Mouse (Mus musculus): ENCODE measurements at regions not wholly inside any gene's neighbourhood (a gene's known extent, or its start where the extent isn't known, plus 50 kb on each side); places are given as distances from the start of the nearest gene placed in this dataset.
"Not testable (repeated sequence)": the region's sequence is repeated elsewhere in the genome, so short reads cannot be mapped to it uniquely, and the experiment has no call there.

DNA sequence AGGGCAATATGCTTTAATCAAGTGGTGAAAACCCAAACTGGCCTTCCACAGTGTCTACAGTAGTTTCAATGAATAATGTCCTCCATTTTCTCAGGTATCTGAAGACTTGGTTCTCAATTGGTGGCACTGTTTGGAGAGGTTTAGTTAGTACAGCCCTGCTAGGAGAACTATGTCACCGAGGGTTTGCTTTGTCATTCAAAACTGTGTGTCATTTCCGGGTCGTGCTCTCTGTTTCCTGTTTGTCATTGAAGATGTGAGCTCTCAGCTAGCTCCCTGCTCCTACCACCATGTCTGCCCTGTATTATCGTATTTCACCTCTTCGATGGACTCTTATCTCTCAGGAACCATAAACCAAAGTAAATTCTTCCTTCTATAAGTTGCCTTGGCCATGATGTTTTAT lies 79.3 kb upstream of the Creb5 start:
- Histone ChIP-seq H3K27me3 (ENCODE audit: control insufficient read depth, insufficient read depth, low read length) (no peaks in the 10 kb centered on the region), H3K9me3 (ENCODE audit: control insufficient read depth, low read length) (no peaks in the 10 kb centered on the region), H3K27ac (replicated peaks) (no peak overlapping the region), H3K9ac (ENCODE audit: low read length) (no peak overlapping the region), H3K4me1 (replicated peaks; ENCODE audit: control insufficient read depth, insufficient read depth) (no peaks in the 10 kb centered on the region), H3K4me2 (replicated peaks; ENCODE audit: low read depth) (no peak overlapping the region), H3K36me3 (ENCODE audit: control insufficient read depth, insufficient read depth, low read length) (no peaks in the 10 kb centered on the region), H3K4me3 (ENCODE audit: low read depth, low read length) (no peak overlapping the region)
- 80% methylated on average over 5 of the region's 5 CpGs for WGBS
- TF ChIP-seq CTCF (IDR thresholded peaks at IDR 0.05; ENCODE audit: low read depth) (no peak), EP300 (optimal IDR thresholded peaks at IDR 0.05) (no peak)
- ATAC-seq (ENCODE audit: low FRiP score, low TSS enrichment) (no peak), DNase-seq (ENCODE audit: low spot score) (no peak)

DNA sequence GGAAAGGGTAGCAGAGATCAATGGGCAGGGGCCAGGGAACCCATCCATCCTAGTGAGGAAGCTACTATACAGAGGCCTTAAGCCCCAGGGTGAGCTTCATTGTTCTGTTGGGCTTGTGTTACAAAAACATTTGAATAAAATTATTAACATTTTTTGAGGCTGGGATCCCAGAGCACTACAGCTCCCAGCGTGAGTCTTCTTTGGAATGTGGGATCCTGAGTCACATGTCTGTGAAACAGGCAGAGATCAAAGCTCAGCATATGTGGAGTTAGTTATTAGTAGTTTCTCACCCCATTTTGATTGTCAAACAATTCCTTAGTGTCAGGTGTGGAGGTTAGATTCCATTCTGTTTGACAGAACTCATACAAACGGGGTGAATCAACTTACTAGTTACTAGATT lies 79.7 kb upstream of the Creb5 start:
- Histone ChIP-seq H3K9me3 (ENCODE audit: control insufficient read depth, low read length) (no peaks in the 10 kb centered on the region), H3K36me3 (ENCODE audit: control insufficient read depth, insufficient read depth, low read length) (no peaks in the 10 kb centered on the region), H3K27me3 (ENCODE audit: control insufficient read depth, insufficient read depth, low read length) (no peaks in the 10 kb centered on the region), H3K4me1 (replicated peaks; ENCODE audit: control insufficient read depth, insufficient read depth) (no peaks in the 10 kb centered on the region), H3K9ac (ENCODE audit: low read length) (no peak overlapping the region), H3K27ac (replicated peaks) (no peak overlapping the region), H3K4me2 (replicated peaks; ENCODE audit: low read depth) (no peak overlapping the region), H3K4me3 (ENCODE audit: low read depth, low read length) (no peak overlapping the region)
- no peak for TF ChIP-seq EP300 (optimal IDR thresholded peaks at IDR 0.05)
- TF ChIP-seq CTCF (IDR thresholded peaks at IDR 0.05; ENCODE audit: low read depth), result no peak
- ATAC-seq (ENCODE audit: low FRiP score, low TSS enrichment), result no peak
- WGBS, result 54% methylated on average over 2 of the region's 2 CpGs
- DNase-seq (ENCODE audit: low spot score), result no peak

DNA sequence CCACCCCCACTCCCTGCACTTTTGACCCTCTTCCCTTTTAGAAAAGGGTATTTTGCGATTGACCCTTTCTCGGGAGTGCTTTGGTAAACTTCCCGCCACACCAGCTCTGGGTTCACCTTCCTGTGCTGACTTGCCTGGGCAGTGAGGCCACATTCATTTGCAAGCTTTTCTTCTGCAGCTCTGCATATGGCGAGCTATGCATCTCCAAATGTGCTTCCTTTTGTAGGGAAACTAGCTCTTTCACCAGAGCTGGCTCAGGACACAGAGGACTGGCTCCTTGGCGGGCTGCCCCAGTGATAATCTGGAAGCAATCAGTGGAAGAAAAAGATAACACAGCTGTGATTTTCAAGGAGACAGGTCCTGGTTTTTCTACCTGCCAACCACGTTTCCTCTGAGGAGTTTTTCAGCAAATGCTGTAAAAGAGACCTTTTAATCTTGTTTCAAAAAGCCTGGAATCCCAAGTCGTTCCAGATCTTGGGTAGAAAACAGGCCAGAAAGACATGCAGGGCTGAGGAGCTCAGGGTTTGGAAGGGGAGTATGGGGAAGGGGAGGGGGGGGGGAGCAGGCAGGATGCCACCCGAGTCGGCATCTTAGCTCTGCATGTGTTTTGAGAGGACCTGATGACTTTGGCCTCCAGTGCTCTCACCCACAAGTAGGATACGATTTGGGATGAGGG lies 85.7 kb upstream of the Creb5 start:
- Histone ChIP-seq H3K36me3 (ENCODE audit: control insufficient read depth, insufficient read depth, low read length) (no peaks in the 10 kb centered on the region), H3K9me3 (ENCODE audit: control insufficient read depth, low read length) (no peaks in the 10 kb centered on the region), H3K27me3 (ENCODE audit: control insufficient read depth, insufficient read depth, low read length) (no peaks in the 10 kb centered on the region), H3K27ac (replicated peaks) (no peak overlapping the region), H3K4me1 (replicated peaks; ENCODE audit: control insufficient read depth, insufficient read depth) (no peaks in the 10 kb centered on the region), H3K4me3 (ENCODE audit: low read depth, low read length) (no peak overlapping the region), H3K4me2 (replicated peaks; ENCODE audit: low read depth) (no peak overlapping the region), H3K9ac (ENCODE audit: low read length) (no peak overlapping the region)
- TF ChIP-seq EP300 (optimal IDR thresholded peaks at IDR 0.05) (no peak), CTCF (IDR thresholded peaks at IDR 0.05; ENCODE audit: low read depth) (no peak)
- no peak for ATAC-seq (ENCODE audit: low FRiP score, low TSS enrichment)
- DNase-seq (ENCODE audit: low spot score), result no peak
- 16% methylated on average over 10 of the region's 10 CpGs for WGBS

DNA sequence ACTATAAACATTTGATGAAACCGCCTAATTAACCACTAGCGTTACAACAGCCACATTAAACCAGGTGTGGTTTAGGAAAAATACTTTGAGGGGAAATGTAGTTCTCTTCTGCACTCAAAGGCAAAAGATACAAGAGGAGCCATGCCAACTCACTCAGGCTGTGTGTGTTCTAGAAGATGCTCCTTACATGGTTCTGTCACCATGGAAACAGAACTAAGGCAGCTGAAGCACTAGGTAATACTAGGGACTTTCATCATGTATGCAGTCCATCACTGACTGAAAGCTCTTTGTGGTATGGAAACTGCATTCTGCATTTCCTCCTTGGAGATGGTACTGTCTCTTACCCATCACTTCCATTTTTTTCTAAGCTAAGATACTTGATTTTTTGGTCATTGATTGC lies 87.6 kb upstream of the Creb5 start:
- no peaks in the 10 kb centered on the region for H3K4me1 ChIP-seq (replicated peaks; ENCODE audit: control insufficient read depth, insufficient read depth)
- ATAC-seq (ENCODE audit: low FRiP score, low TSS enrichment), result no peak
- 88% methylated on average over 2 of the region's 2 CpGs for WGBS

DNA sequence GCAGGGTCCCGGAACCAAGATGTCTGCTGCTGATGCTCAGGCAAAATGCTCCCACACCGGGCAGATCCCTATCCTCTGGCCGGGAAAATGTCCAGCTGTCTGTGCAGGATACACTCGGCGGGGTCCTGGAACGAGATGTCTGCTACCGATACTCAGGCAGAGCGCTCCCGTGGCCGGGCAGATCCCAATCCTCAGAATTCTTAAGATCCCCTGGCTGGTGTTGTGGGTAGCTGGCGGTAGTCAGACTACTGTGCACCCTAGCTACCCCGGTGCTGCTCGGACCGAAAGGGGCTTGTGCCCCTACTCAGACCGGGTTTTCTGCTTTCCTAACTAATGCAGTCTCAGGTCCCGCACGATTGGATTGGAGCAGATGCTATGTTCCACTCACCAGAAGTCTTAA lies 104.9 kb upstream of the Creb5 start:
- H3K9ac ChIP-seq (ENCODE audit: low read length); H3K4me3 ChIP-seq (ENCODE audit: low read depth, low read length); H3K4me1 ChIP-seq (replicated peaks; ENCODE audit: control insufficient read depth, insufficient read depth); H3K9me3 ChIP-seq (ENCODE audit: control insufficient read depth, low read length); H3K4me2 ChIP-seq (replicated peaks; ENCODE audit: low read depth); ATAC-seq (ENCODE audit: low FRiP score, low TSS enrichment); H3K27me3 ChIP-seq (ENCODE audit: control insufficient read depth, insufficient read depth, low read length); H3K36me3 ChIP-seq (ENCODE audit: control insufficient read depth, insufficient read depth, low read length); H3K27ac ChIP-seq (replicated peaks); DNase-seq (ENCODE audit: low spot score): not testable (repeated sequence)
- 93% methylated on average over 17 of the region's 17 CpGs for WGBS

More for the DNA sequence above, 87.6 kb upstream of the Creb5 start:
- no peaks in the 10 kb centered on the region for H3K9me3 ChIP-seq (ENCODE audit: control insufficient read depth, low read length)
- no peak overlapping the region for H3K9ac ChIP-seq (ENCODE audit: low read length)
- H3K27ac ChIP-seq (replicated peaks), result no peak overlapping the region
- no peak overlapping the region for H3K4me3 ChIP-seq (ENCODE audit: low read depth, low read length)
- DNase-seq (ENCODE audit: low spot score), result no peak
- H3K4me2 ChIP-seq (replicated peaks; ENCODE audit: low read depth), result no peak overlapping the region
- no peaks in the 10 kb centered on the region for H3K36me3 ChIP-seq (ENCODE audit: control insufficient read depth, insufficient read depth, low read length)
- no peaks in the 10 kb centered on the region for H3K27me3 ChIP-seq (ENCODE audit: control insufficient read depth, insufficient read depth, low read length)
- TF ChIP-seq EP300 (optimal IDR thresholded peaks at IDR 0.05), result no peak
- TF ChIP-seq CTCF (IDR thresholded peaks at IDR 0.05; ENCODE audit: low read depth), result no peak

DNA sequence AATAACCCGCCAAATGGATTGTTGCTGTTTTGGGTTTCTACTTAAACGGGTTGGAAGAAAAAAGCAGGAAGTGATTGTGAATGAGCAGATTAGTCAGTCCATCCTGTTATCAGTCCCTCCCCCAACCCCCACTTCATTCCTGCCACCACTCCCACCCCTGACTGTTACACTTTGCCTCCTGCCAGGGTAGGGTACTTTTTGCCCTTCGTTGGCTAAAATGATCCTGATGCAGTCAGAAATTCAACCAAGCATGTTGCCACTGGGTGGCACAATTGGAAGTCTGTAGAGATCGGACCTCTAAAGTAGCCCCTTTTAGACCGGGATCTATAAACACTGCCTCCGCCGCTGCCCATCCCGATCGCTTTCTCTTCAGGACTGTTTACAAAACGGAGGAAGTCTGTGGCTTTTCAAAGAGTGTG lies 96.0 kb upstream of the Jazf1 start:
- no peak overlapping the region for H3K27ac ChIP-seq (replicated peaks)

More for the DNA sequence above, 96.0 kb upstream of the Jazf1 start:
- TF ChIP-seq CTCF (IDR thresholded peaks at IDR 0.05; ENCODE audit: low read depth) (peak; percentile 74), EP300 (optimal IDR thresholded peaks at IDR 0.05) (no peak)
- Histone ChIP-seq H3K4me1 (replicated peaks; ENCODE audit: control insufficient read depth, insufficient read depth) (no peaks in the 10 kb centered on the region), H3K4me3 (ENCODE audit: low read depth, low read length) (peak overlapping the region; percentile 15; the same call in 1 of the 2 replicates), H3K9me3 (ENCODE audit: control insufficient read depth, low read length) (no peaks in the 10 kb centered on the region), H3K27me3 (ENCODE audit: control insufficient read depth, insufficient read depth, low read length) (no peaks in the 10 kb centered on the region), H3K36me3 (ENCODE audit: control insufficient read depth, insufficient read depth, low read length) (no peaks in the 10 kb centered on the region), H3K9ac (ENCODE audit: low read length) (no peak overlapping the region), H3K4me2 (replicated peaks; ENCODE audit: low read depth) (peak overlapping the region; percentile 41)
- DNase-seq (ENCODE audit: low spot score) (peak; percentile 30), ATAC-seq (ENCODE audit: low FRiP score, low TSS enrichment) (no peak)
- 6% methylated on average over 10 of the region's 10 CpGs for WGBS
